Mouse (Mus musculus) heart, postnatal 10 days (tissue): ENCODE measurements around the gene Zc2hc1b. TPM values are rescaled to one million over a fixed set of nuclear protein-coding genes. Genes with fewer than 3 reads are reported as not detected.

Experiments
- DNase-seq, 2 experiments: peaks; one replicate each; pipeline ENCODE4 v3.0.0; 2021
- intact Hi-C: fragments of 180-260 bp; cut with DNase I; formaldehyde crosslinking; loops from one replicate; pipeline ENCODE4 v1.15.1; 2025
- total RNA-seq, 2 experiments: library from RNA; stranded (reverse); gene quantifications; 2 replicates each; pipeline ENCODE4 v1.2.3; 2021

The Zc2hc1b gene
- total RNA-seq, 2 experiments from 2014 or later, result not detected

- peak; percentile 11 to 24 for DNase-seq
- intact Hi-C loops, result no loop called here
These were observed 60.8 kb downstream of the Zc2hc1b start for GRCm38 (mm10) chr10:13116706-13117665.

GRCm38 (mm10) chr10:13115030-13115429, 62.8 kb downstream of the Zc2hc1b start:
- intact Hi-C loops, result no loop called here
- no peak for DNase-seq

GRCm38 (mm10) chr10:13113641-13114040, 64.2 kb downstream of the Zc2hc1b start:
- intact Hi-C loops, result no loop called here
- no peak for DNase-seq

GRCm38 (mm10) chr10:13112849-13113248, 65.0 kb downstream of the Zc2hc1b start:
- intact Hi-C loops, result no loop called here
- no peak for DNase-seq

GRCm38 (mm10) chr10:13109781-13110180, 68.0 kb downstream of the Zc2hc1b start:
- DNase-seq, result peak in 1 of 2 experiments; percentile 15
- intact Hi-C loops, result no loop called here

GRCm38 (mm10) chr10:13108847-13109246, 69.0 kb downstream of the Zc2hc1b start:
- no peak for DNase-seq
- intact Hi-C loops, result no loop called here

GRCm38 (mm10) chr10:13108021-13108548, 69.7 kb downstream of the Zc2hc1b start:
- intact Hi-C loops, result no loop called here
- DNase-seq, result no peak

- no peak for DNase-seq
- intact Hi-C loops, result no loop called here
These were observed 70.8 kb downstream of the Zc2hc1b start for GRCm38 (mm10) chr10:13106909-13107624.

GRCm38 (mm10) chr10:13103838-13104237, 74.0 kb downstream of the Zc2hc1b start:
- DNase-seq, result no peak
- intact Hi-C loops, result no loop called here

GRCm38 (mm10) chr10:13102360-13102759, 75.5 kb downstream of the Zc2hc1b start:
- intact Hi-C loops, result no loop called here
- DNase-seq, result no peak

GRCm38 (mm10) chr10:13100061-13100648, 77.7 kb downstream of the Zc2hc1b start:
- no peak for DNase-seq
- intact Hi-C loops, result no loop called here

Other genes starting within 250 kb of the Zc2hc1b start
- 1 to 10 TPM; 2.7 to 2.9 TPM for gene Stx11, start 213.7 kb downstream of the Zc2hc1b start, total RNA-seq
- 1 to 10 TPM; 7.1 to 8.0 TPM for gene Sf3b5, start 172.7 kb downstream of the Zc2hc1b start, total RNA-seq
- gene Plagl1, start 117.5 kb downstream of the Zc2hc1b start, total RNA-seq, result 10 to 100 TPM; 50.5 to 50.6 TPM
- 10 to 100 TPM; 24.9 to 28.2 TPM for gene Ltv1, start 15.1 kb upstream of the Zc2hc1b start, total RNA-seq